Comparison of ENCODE assay signal across 21 mouse cellular contexts in genomic region chr3:149720306-149720705, GRCm38 (mm10).
DNase-seq lines count a peak whose midpoint lies in the region; ATAC-seq and TF ChIP-seq lines count a peak whose summit lies in the region.
"Had no signal": no experiment of that assay in that cellular context is flagged by ENCODE, and none has a peak within 500 bp of the region (broad histone marks: within the 10 kb centered on the region; RNA-seq: fewer than 3 reads in every experiment).

No protein-coding gene starts in this region.

- H3K4me3 ChIP-seq in hindbrain, embryonic 12.5 days: no peak overlapping the region
- H3K4me3 ChIP-seq in hindbrain, postnatal 0 days (ENCODE audit: low read length): no peak overlapping the region
- no peak overlapping the region for H3K4me3 ChIP-seq in forebrain, embryonic 13.5 days
- no peak overlapping the region for H3K4me3 ChIP-seq in hindbrain, embryonic 15.5 days
- H3K4me3 ChIP-seq: intestine, embryonic 15.5 days; left cerebral cortex, adult 2 months; limb, embryonic 10.5 days; megakaryocyte, embryonic 14.5 days; myocyte had no signal

- no peak for DNase-seq in hindbrain, postnatal 0 days (ENCODE audit: low spot score)
- no peak for DNase-seq in spleen, postnatal 4 days (ENCODE audit: low spot score in 2 of 2)
- no peak for DNase-seq in embryo, embryonic 11 days
- DNase-seq in ovary, postnatal 36 days (ENCODE audit: low spot score): no peak
- DNase-seq: adrenal gland, adult 8-10 months; cerebellum, postnatal 14 days; heart, adult 11 months; heart, postnatal 36 days; kidney, adult 9 months; kidney, postnatal 25 days; lung, adult 18-20 months; lung, postnatal 14 days; thymus, adult 2 months had no signal

- H3K4me2 ChIP-seq in hindbrain, embryonic 12.5 days (replicated peaks): no peak overlapping the region
- no peak overlapping the region for H3K4me2 ChIP-seq in hindbrain, postnatal 0 days (ENCODE audit: low read depth, low read length)
- H3K4me2 ChIP-seq in forebrain, embryonic 13.5 days: no peak overlapping the region
- no peak overlapping the region for H3K4me2 ChIP-seq in hindbrain, embryonic 15.5 days
- H3K4me2 ChIP-seq: intestine, embryonic 15.5 days had no signal

- no peaks in the 10 kb centered on the region for H3K36me3 ChIP-seq in hindbrain, embryonic 12.5 days
- no peaks in the 10 kb centered on the region for H3K36me3 ChIP-seq in hindbrain, postnatal 0 days (ENCODE audit: insufficient read depth, low read length)
- H3K36me3 ChIP-seq in forebrain, embryonic 13.5 days (ENCODE audit: poor library complexity, severe bottlenecking): no peaks in the 10 kb centered on the region
- H3K36me3 ChIP-seq in hindbrain, embryonic 15.5 days: no peaks in the 10 kb centered on the region
- H3K36me3 ChIP-seq: intestine, embryonic 15.5 days; limb, embryonic 10.5 days had no signal

- H3K4me1 ChIP-seq in hindbrain, embryonic 12.5 days: no peaks in the 10 kb centered on the region
- no peaks in the 10 kb centered on the region for H3K4me1 ChIP-seq in hindbrain, postnatal 0 days (ENCODE audit: insufficient read depth, low read length)
- peaks cover 9% of the 10 kb centered on the region; the same call in 1 of the 2 replicates for H3K4me1 ChIP-seq in forebrain, embryonic 13.5 days
- H3K4me1 ChIP-seq in hindbrain, embryonic 15.5 days (replicated peaks): no peaks in the 10 kb centered on the region
- H3K4me1 ChIP-seq: intestine, embryonic 15.5 days; megakaryocyte, embryonic 14.5 days had no signal

- ATAC-seq in hindbrain, embryonic 12.5 days (ENCODE audit: low FRiP score): peak; percentile 64; the same call in 1 of the 2 replicates
- no peak for ATAC-seq in hindbrain, postnatal 0 days
- peak; percentile 85 for ATAC-seq in forebrain, embryonic 13.5 days
- ATAC-seq in hindbrain, embryonic 15.5 days (ENCODE audit: low FRiP score, low read depth): 0 out of 2 replicates have a peak, but pooled peaks have one; percentile 45
- ATAC-seq: intestine, embryonic 15.5 days had no signal

- no peaks in the 10 kb centered on the region for H3K9me3 ChIP-seq in hindbrain, embryonic 12.5 days (replicated peaks)
- no peaks in the 10 kb centered on the region for H3K9me3 ChIP-seq in hindbrain, postnatal 0 days (ENCODE audit: low read length)
- H3K9me3 ChIP-seq in forebrain, embryonic 13.5 days (replicated peaks): no peaks in the 10 kb centered on the region
- no peaks in the 10 kb centered on the region for H3K9me3 ChIP-seq in hindbrain, embryonic 15.5 days
- H3K9me3 ChIP-seq: intestine, embryonic 15.5 days; limb, embryonic 10.5 days had no signal

- H3K9ac ChIP-seq in hindbrain, embryonic 12.5 days: no peak overlapping the region
- H3K9ac ChIP-seq in hindbrain, postnatal 0 days (replicated peaks; ENCODE audit: low read length): no peak overlapping the region
- H3K9ac ChIP-seq in forebrain, embryonic 13.5 days: no peak overlapping the region
- no peak overlapping the region for H3K9ac ChIP-seq in hindbrain, embryonic 15.5 days
- H3K9ac ChIP-seq: intestine, embryonic 15.5 days had no signal

- TF ChIP-seq CTCF in hindbrain, postnatal 0 days (IDR thresholded peaks at IDR 0.05; ENCODE audit: low read depth): no peak

- WGBS in hindbrain, embryonic 12.5 days: 41% methylated on average over 6 of the region's 6 CpGs
- 24% methylated on average over 6 of the region's 6 CpGs for WGBS in hindbrain, postnatal 0 days
- WGBS in forebrain, embryonic 13.5 days: 27% methylated on average over 6 of the region's 6 CpGs
- WGBS in hindbrain, embryonic 15.5 days: 43% methylated on average over 6 of the region's 6 CpGs

- H3K27ac ChIP-seq in hindbrain, embryonic 12.5 days: no peak overlapping the region
- H3K27ac ChIP-seq in hindbrain, postnatal 0 days: no peak overlapping the region
- no peak overlapping the region for H3K27ac ChIP-seq in forebrain, embryonic 13.5 days
- no peak overlapping the region for H3K27ac ChIP-seq in hindbrain, embryonic 15.5 days (replicated peaks)
- H3K27ac ChIP-seq: intestine, embryonic 15.5 days; left cerebral cortex, adult 2 months; limb, embryonic 10.5 days had no signal

- no peaks in the 10 kb centered on the region for H3K27me3 ChIP-seq in hindbrain, embryonic 12.5 days
- no peaks in the 10 kb centered on the region for H3K27me3 ChIP-seq in hindbrain, postnatal 0 days (ENCODE audit: insufficient read depth, low read length)
- H3K27me3 ChIP-seq in forebrain, embryonic 13.5 days: no peaks in the 10 kb centered on the region
- no peaks in the 10 kb centered on the region for H3K27me3 ChIP-seq in hindbrain, embryonic 15.5 days
- H3K27me3 ChIP-seq: intestine, embryonic 15.5 days; megakaryocyte, embryonic 14.5 days had no signal
